Mouse (Mus musculus): ENCODE data around the gene Pex14.

GRCm38 (mm10) chr4:148982274-148982673 is 117.4 kb downstream of the Pex14 start:
- TF ChIP-seq GATA1 (IDR thresholded peaks at IDR 0.05; ENCODE audit: borderline replicate concordance, low read length), result no peak
- no peak for TF ChIP-seq FLI1 (IDR thresholded peaks at IDR 0.05; ENCODE audit: low read length)
